Mouse (Mus musculus) lung, adult 2 months (tissue): ENCODE measurements around the gene Cfap73.
A peak's percentile ranks its signal among the peaks of the same experiment; 100 is the strongest.

Experiments used
- CTCF ChIP-seq: fragments of 200-500 bp; IDR thresholded peaks from 2 replicates; pipeline ENCODE4 v1.5.1; 2011; ENCODE audit warnings: mild to moderate bottlenecking, low read length, control low read depth; ENCODE audit not compliant: insufficient read depth
- POLR2A ChIP-seq: fragments of 200-500 bp; IDR thresholded peaks from 2 replicates; pipeline ENCODE4 v1.6.1; 2011; ENCODE audit warnings: low read depth, mild to moderate bottlenecking, control low read depth, low read length, borderline replicate concordance; ENCODE audit errors: extremely low read depth

GRCm38 (mm10) chr5:120612822-120613604, 21.0 kb downstream of the Cfap73 start:
- TF ChIP-seq CTCF (no peak), POLR2A (peak; percentile 90)
